Comparison of ENCODE assay signal across 16 mouse cellular contexts in the genomic region with DNA sequence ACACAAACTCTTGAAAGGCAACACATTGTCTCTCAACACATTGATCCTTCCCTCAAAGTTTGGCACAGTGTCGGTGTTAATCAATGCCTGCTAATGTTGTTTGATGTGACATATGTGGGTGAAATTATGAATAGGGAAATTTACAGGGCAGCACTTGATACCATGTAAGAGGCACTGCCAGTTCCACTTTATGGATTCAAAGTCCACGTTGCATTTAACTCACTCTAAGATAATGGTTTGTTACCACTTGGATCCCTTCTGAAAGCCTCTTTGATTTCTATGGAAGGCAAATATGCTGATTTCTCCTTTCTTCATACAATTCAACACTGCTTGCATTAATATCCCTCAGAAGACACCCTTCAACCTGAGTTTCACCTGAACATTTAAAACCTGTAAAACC.
"Had no signal": no experiment of that assay in that cellular context is flagged by ENCODE, and none has a peak within 500 bp of the region (broad histone marks: within the 10 kb centered on the region; RNA-seq: fewer than 3 reads in every experiment).

No protein-coding gene starts in this region.

- H3K27me3 ChIP-seq: heart, embryonic 12.5 days; heart, embryonic 13.5 days; heart, embryonic 15.5 days; hindbrain, embryonic 12.5 days; hindbrain, embryonic 13.5 days; hindbrain, embryonic 15.5 days had no signal

- H3K4me2 ChIP-seq: heart, embryonic 11.5 days; heart, embryonic 12.5 days; heart, embryonic 13.5 days; heart, embryonic 15.5 days; hindbrain, embryonic 12.5 days; hindbrain, embryonic 13.5 days; hindbrain, embryonic 14.5 days; hindbrain, embryonic 15.5 days had no signal

- H3K9me3 ChIP-seq: heart, embryonic 10.5 days; heart, embryonic 12.5 days; heart, embryonic 13.5 days; heart, embryonic 15.5 days; hindbrain, embryonic 10.5 days; hindbrain, embryonic 12.5 days; hindbrain, embryonic 13.5 days; hindbrain, embryonic 15.5 days had no signal

- H3K4me3 ChIP-seq: heart, embryonic 10.5 days; heart, embryonic 12.5 days; heart, embryonic 13.5 days; heart, embryonic 15.5 days; hindbrain, embryonic 10.5 days; hindbrain, embryonic 12.5 days; hindbrain, embryonic 13.5 days; hindbrain, embryonic 15.5 days; layer of hippocampus, adult 2 months; left cerebral cortex, adult 2 months had no signal

- ATAC-seq: hindbrain, embryonic 16.5 days; hindbrain, postnatal 0 days; inflammation-experienced regulatory T-cells, adult 6 months had no signal

- H3K9ac ChIP-seq: heart, embryonic 12.5 days; heart, embryonic 13.5 days; heart, embryonic 15.5 days; hindbrain, embryonic 12.5 days; hindbrain, embryonic 13.5 days; hindbrain, embryonic 14.5 days; hindbrain, embryonic 15.5 days had no signal

- H3K27ac ChIP-seq: heart, embryonic 10.5 days; heart, embryonic 13.5 days; heart, embryonic 15.5 days; hindbrain, embryonic 10.5 days; hindbrain, embryonic 12.5 days; hindbrain, embryonic 13.5 days; hindbrain, embryonic 14.5 days; hindbrain, embryonic 15.5 days; hindbrain, postnatal 0 days; kidney, postnatal 0 days; layer of hippocampus, adult 2 months; left cerebral cortex, adult 2 months had no signal

- H3K4me1 ChIP-seq: heart, embryonic 10.5 days; heart, embryonic 12.5 days; heart, embryonic 13.5 days; heart, embryonic 15.5 days; hindbrain, embryonic 10.5 days; hindbrain, embryonic 12.5 days; hindbrain, embryonic 15.5 days had no signal

- H3K36me3 ChIP-seq: heart, embryonic 10.5 days; heart, embryonic 12.5 days; heart, embryonic 13.5 days; heart, embryonic 15.5 days; hindbrain, embryonic 10.5 days; hindbrain, embryonic 12.5 days; hindbrain, embryonic 13.5 days; hindbrain, embryonic 15.5 days had no signal
